Comparison of ENCODE assay signal across 8 mouse cellular contexts in genomic region chr13:113616751-113617337, GRCm38 (mm10). TPM values are rescaled to one million over a fixed set of nuclear protein-coding genes. Genes with fewer than 3 reads are reported as not detected.
A peak's percentile ranks its signal among the peaks of the same experiment; 100 is the strongest.
DNase-seq lines count a peak whose midpoint lies in the region; ATAC-seq and TF ChIP-seq lines count a peak whose summit lies in the region.

No protein-coding gene starts in this region.

- peak overlapping the region; percentile 95 for H3K4me3 ChIP-seq in liver, adult 2 months (ENCODE audit: insufficient read depth, low read depth, low read length)
- H3K4me3 ChIP-seq in limb, embryonic 15.5 days = peak overlapping the region; percentile 84
- H3K4me3 ChIP-seq in stomach, embryonic 16.5 days (replicated peaks; ENCODE audit: low read length) = peak overlapping the region; percentile 82

- no peaks in the 10 kb centered on the region for H3K9me3 ChIP-seq in limb, embryonic 15.5 days
- no peaks in the 10 kb centered on the region for H3K9me3 ChIP-seq in stomach, embryonic 16.5 days (replicated peaks; ENCODE audit: control insufficient read depth, low read length)

- no peaks in the 10 kb centered on the region for H3K27me3 ChIP-seq in liver, adult 2 months (ENCODE audit: control insufficient read depth, insufficient read depth, low read length)
- H3K27me3 ChIP-seq in limb, embryonic 15.5 days = no peaks in the 10 kb centered on the region
- no peaks in the 10 kb centered on the region for H3K27me3 ChIP-seq in stomach, embryonic 16.5 days (ENCODE audit: control insufficient read depth, insufficient read depth, low read length)

- 38% methylated on average over 24 of the region's 24 CpGs for WGBS in liver, adult 2 months
- 46% methylated on average over 24 of the region's 24 CpGs for WGBS in limb, embryonic 15.5 days
- 47% methylated on average over 24 of the region's 24 CpGs for WGBS in stomach, embryonic 16.5 days

- H3K4me2 ChIP-seq in limb, embryonic 15.5 days = peak overlapping the region; percentile 84
- H3K4me2 ChIP-seq in stomach, embryonic 16.5 days (ENCODE audit: low read depth, low read length) = peak overlapping the region; percentile 78

- peaks cover 28% of the 10 kb centered on the region for H3K79me2 ChIP-seq in liver, adult 2 months (ENCODE audit: control insufficient read depth, insufficient read depth, low read length)

- no peak for DNase-seq in liver, adult 2 months (ENCODE audit: extremely low read depth, low read depth, low spot score)
- no peak for DNase-seq in liver
- DNase-seq in cerebellum, postnatal 14 days = peak; percentile 59 to 64
- peak; percentile 38 for DNase-seq in heart, postnatal 4 days
- DNase-seq in c-Kit-positive CD71-positive TER-119-positive erythroid progenitor cells, embryonic 14.5 days (ENCODE audit: low spot score) = no peak
- no peak for DNase-seq in urinary bladder, postnatal 14 days (ENCODE audit: low spot score)

- peak overlapping the region; percentile 93 for H3K27ac ChIP-seq in liver, adult 2 months (replicated peaks; ENCODE audit: insufficient read depth, low read depth, low read length)
- peak overlapping the region; percentile 95 for H3K27ac ChIP-seq in limb, embryonic 15.5 days
- H3K27ac ChIP-seq in stomach, embryonic 16.5 days (ENCODE audit: low read length) = peak overlapping the region; percentile 75; the same call in 1 of the 2 replicates

- no peak for ATAC-seq in limb, embryonic 15.5 days (ENCODE audit: insufficient number of reproducible peaks, low FRiP score, low TSS enrichment, low read depth)
- no peak for ATAC-seq in stomach, embryonic 16.5 days (ENCODE audit: insufficient read depth, low FRiP score)

- TF ChIP-seq POLR2A in liver, adult 2 months (IDR thresholded peaks at IDR 0.05; ENCODE audit: extremely low read depth, insufficient read depth, low read length) = no peak

- TF ChIP-seq CTCF in liver, adult 2 months (IDR thresholded peaks at IDR 0.05; ENCODE audit: low read depth, low read length) = no peak

- no peaks in the 10 kb centered on the region for H3K36me3 ChIP-seq in liver, adult 2 months (ENCODE audit: control insufficient read depth, insufficient read depth, low read length)
- H3K36me3 ChIP-seq in limb, embryonic 15.5 days = 0 out of 2 replicates have a peak, but pooled peaks cover 3% of the 10 kb centered on the region
- H3K36me3 ChIP-seq in stomach, embryonic 16.5 days (ENCODE audit: control insufficient read depth, insufficient read depth, low read length) = no peaks in the 10 kb centered on the region; the same call in 1 of the 2 replicates

- peak overlapping the region; percentile 99 for H3K9ac ChIP-seq in liver, adult 2 months (ENCODE audit: low read depth, low read length)
- peak overlapping the region; percentile 97 for H3K9ac ChIP-seq in limb, embryonic 15.5 days
- peak overlapping the region; percentile 90 for H3K9ac ChIP-seq in stomach, embryonic 16.5 days (ENCODE audit: low read length)

- peaks cover 22% of the 10 kb centered on the region for H3K4me1 ChIP-seq in liver, adult 2 months (ENCODE audit: control insufficient read depth, insufficient read depth, low read length)
- peaks cover 49% of the 10 kb centered on the region for H3K4me1 ChIP-seq in limb, embryonic 15.5 days
- H3K4me1 ChIP-seq in stomach, embryonic 16.5 days (ENCODE audit: control insufficient read depth, insufficient read depth, low read length) = peaks cover 47% of the 10 kb centered on the region

RNA-seq across cellular contexts. Expression of gene Snx18, which starts 1.5 kb away (rescaled TPM):
- 15.4 and 18.1 TPM in 2 replicates for total RNA-seq in liver, adult 2 months (2014; rRNA removed)
- polyA plus RNA-seq in liver, adult 2 months (2012; rRNA removed) = 7.2 and 7.5 TPM in 2 replicates
- total RNA-seq in heart, postnatal 4 days (2021) = 10 to 100 TPM; 32.6 to 34.4 TPM
- polyA plus RNA-seq in limb, embryonic 15.5 days (2015; fragmentation: Nextera tagmentation; extraction: Ambion mirVana) = 21.1 and 25.2 TPM in 2 replicates
- polyA plus RNA-seq in stomach, embryonic 16.5 days (2015; fragmentation: Nextera tagmentation; extraction: Ambion mirVana) = 10.5 and 13.6 TPM in 2 replicates

RNA-seq across cellular contexts. Expression of gene Hspb3, which starts 46.6 kb away (rescaled TPM):
- not detected in 2 replicates for total RNA-seq in liver, adult 2 months (2014; rRNA removed)
- not detected in 2 replicates for polyA plus RNA-seq in liver, adult 2 months (2012; rRNA removed)
- total RNA-seq in heart, postnatal 4 days (2021) = 10 to 100 TPM; 27.4 to 28.9 TPM
- polyA plus RNA-seq in limb, embryonic 15.5 days (2015; fragmentation: Nextera tagmentation; extraction: Ambion mirVana) = 8.6 and 23.7 TPM in 2 replicates
- polyA plus RNA-seq in stomach, embryonic 16.5 days (2015; fragmentation: Nextera tagmentation; extraction: Ambion mirVana) = 0.41 and 5.2 TPM in 2 replicates

Comparison
In these comparisons a context has a peak if more than half of its experiments do, and no peak if none do; other contexts are left out.
1. DNase-seq: peak in cerebellum, postnatal 14 days (2 of 2) and heart, postnatal 4 days (single experiment); none in liver, adult 2 months (single experiment), liver (single experiment), c-Kit-positive CD71-positive TER-119-positive erythroid progenitor cells, embryonic 14.5 days (single experiment) and urinary bladder, postnatal 14 days (single experiment).
2. Peak in every context shown above with its lines, with median percentiles within 50 percentile points of each other: H3K27ac ChIP-seq, H3K4me3 ChIP-seq and H3K9ac ChIP-seq.